Mouse (Mus musculus) kidney, adult 2 months (tissue): ENCODE data around the gene Zfp36l1. TPM values are rescaled to one million over a fixed set of nuclear protein-coding genes. Genes with fewer than 3 reads are reported as not detected.
A peak's percentile ranks its signal among the peaks of the same experiment; 100 is the strongest.

ENCODE experiments used
- DNase-seq: peaks from one replicate; pipeline ENCODE4 v3.0.0; 2021
- H3K27ac ChIP-seq: fragments of 200-500 bp; 2 replicates; pipeline ENCODE4 v1.5.1; 2012; ENCODE audit warnings: low read depth, low read length, control low read depth, inconsistent platforms; ENCODE audit not compliant: insufficient read depth
- H3K27me3 ChIP-seq: fragments of 200-500 bp; replicated peaks from 2 replicates; pipeline ENCODE4 v1.6.1; 2012; ENCODE audit warnings: mild to moderate bottlenecking, moderate library complexity, low read length, inconsistent platforms; ENCODE audit not compliant: control insufficient read depth, insufficient read depth
- H3K36me3 ChIP-seq: fragments of 200-500 bp; 2 replicates; pipeline ENCODE4 v1.6.1; 2012; ENCODE audit warnings: mild to moderate bottlenecking, moderate library complexity, low read length, inconsistent platforms; ENCODE audit not compliant: control insufficient read depth, insufficient read depth
- H3K4me1 ChIP-seq: fragments of 200-500 bp; 2 replicates; pipeline ENCODE4 v1.6.1; 2011; ENCODE audit warnings: low read length; ENCODE audit not compliant: control insufficient read depth, insufficient read depth
- H3K4me3 ChIP-seq: fragments of 200-500 bp; 2 replicates; pipeline ENCODE4 v1.5.1; 2011; ENCODE audit warnings: mild to moderate bottlenecking, low read depth, low read length, control low read depth; ENCODE audit not compliant: insufficient read depth
- CTCF ChIP-seq: fragments of 200-500 bp; conservative IDR thresholded peaks from 2 replicates; pipeline ENCODE4 v1.5.1; 2011; ENCODE audit warnings: low read depth, mild to moderate bottlenecking, control low read depth, low read length, moderate library complexity, mixed read lengths; ENCODE audit not compliant: insufficient read depth, insufficient read length
- POLR2A ChIP-seq: fragments of 200-500 bp; IDR thresholded peaks from one replicate; pipeline ENCODE4 v1.6.1; 2011; ENCODE audit warnings: low read depth, low read length, control low read depth
- WGBS: fragments of 180-500 bp; shearing (Covaris S2); methylation state at CpG from one replicate; pipeline ENCODE4 v1.1.7; 2018; 5-methylcytosine and 5-hydroxymethylcytosine counted together
- polyA plus RNA-seq: library from polyadenylated mRNA; depleted of rRNA; stranded (reverse); fragments of >200 nt; gene quantifications from 2 replicates; pipeline ENCODE4 v1.2.3, GENCODE M21; 2012

Zfp36l1 gene
- polyA plus RNA-seq, 1 experiment: 109 TPM

DNA sequence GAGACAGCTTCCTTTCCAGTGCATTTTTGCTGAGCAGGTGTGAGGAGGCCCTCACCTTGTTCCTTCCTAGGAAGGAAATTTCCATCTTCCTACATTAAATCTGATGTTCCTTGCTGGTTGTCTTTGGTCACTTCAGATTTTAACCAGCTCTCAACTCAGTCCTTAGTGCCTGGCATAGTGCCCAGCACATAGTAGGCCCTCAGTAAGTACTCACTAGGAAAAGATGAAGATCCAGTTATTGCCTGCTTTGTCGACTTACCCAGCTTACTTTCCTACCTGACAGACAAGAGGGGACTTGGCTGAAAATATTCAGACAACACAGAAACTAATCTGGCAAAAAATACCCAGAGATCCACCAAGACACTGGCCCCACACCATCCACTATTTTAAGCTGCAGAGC lies 8.6 kb upstream of the Zfp36l1 start:
- Histone ChIP-seq H3K4me1 (peaks cover 24% of the 10 kb centered on the region), H3K36me3 (no peaks in the 10 kb centered on the region), H3K4me3 (no peak overlapping the region), H3K27ac (no peak overlapping the region), H3K27me3 (no peaks in the 10 kb centered on the region)
- TF ChIP-seq POLR2A (no peak), CTCF (no peak)
- no peak for DNase-seq
- 79% methylated on average over 1 of the region's 1 CpGs for WGBS

DNA sequence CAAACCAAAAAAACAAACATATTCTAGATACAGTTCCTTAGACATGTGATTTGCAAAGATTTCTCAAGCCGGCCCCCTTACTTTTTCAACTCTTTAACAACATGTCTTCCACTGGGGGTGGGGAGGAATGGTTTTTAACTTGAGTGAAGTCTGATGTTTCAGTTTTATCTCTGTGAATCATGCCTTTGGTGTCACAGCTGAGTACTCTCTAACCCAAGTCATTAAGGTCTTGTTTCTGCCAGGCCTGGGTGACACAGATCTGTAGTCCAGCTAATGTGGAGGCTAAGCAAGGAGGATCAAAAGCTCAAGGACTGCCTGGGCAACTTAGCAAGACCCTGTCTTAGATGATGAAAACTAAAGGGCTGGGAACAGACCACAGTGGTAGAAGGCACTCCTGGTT lies 5.8 kb upstream of the Zfp36l1 start:
- peaks cover 9% of the 10 kb centered on the region; the same call in 1 of the 2 replicates for H3K4me1 ChIP-seq
- H3K27ac ChIP-seq: no peak overlapping the region
- no peaks in the 10 kb centered on the region for H3K27me3 ChIP-seq
- WGBS: 62% methylated on average over 1 of the region's 1 CpGs
- peak; percentile 47 for DNase-seq
- no peaks in the 10 kb centered on the region for H3K36me3 ChIP-seq
- H3K4me3 ChIP-seq: no peak overlapping the region
- TF ChIP-seq POLR2A (no peak), CTCF (no peak)

DNA sequence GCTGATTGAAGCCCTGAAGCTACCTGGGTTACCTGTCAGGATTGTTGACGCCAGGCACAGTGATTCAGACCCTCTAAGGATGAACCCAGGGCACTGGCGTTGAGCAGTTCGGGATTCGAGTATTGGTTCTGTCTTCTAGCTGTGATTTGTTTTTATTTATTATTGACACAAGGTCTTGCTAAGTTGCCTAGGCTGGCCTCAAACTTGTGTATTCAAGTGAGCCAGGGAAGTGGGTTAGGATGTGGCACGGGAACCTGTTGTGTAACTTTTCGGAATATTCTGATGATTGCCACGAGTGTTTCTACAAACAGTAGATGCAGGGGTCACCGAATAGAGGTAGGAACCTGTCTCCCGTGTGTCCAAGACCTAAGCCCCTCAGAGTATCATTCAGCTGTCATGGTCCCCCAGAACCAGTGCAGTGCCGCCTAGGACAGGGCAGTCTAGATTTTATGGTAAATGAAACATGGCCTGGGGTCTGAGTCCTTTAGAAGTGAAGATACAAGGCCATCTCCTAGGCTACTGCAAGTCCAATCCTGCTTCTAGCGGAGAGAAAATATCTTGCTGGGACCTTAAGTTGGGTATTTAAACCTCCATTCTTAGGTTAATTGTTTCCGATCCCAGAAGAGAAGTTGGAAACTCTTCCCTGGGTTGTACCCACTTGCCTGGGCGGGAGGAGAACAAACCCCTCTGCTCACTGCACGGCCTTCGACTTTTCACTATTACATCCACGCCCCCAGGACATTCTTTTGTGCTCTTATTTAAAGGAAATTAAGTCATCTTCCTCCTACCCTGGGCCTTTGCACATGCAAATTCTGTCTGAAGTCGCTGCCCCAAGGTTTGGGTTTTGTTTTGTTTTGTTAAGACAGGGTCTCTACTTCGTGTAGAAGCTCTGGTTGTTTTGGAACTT lies 3.6 kb upstream of the Zfp36l1 start:
- no peak for DNase-seq
- H3K4me1 ChIP-seq: peaks cover 5% of the 10 kb centered on the region; the same call in 1 of the 2 replicates
- H3K36me3 ChIP-seq: no peaks in the 10 kb centered on the region
- H3K4me3 ChIP-seq: peak overlapping the region; percentile 96
- 34% methylated on average over 18 of the region's 18 CpGs for WGBS
- H3K27ac ChIP-seq: peak overlapping the region; percentile 99
- H3K27me3 ChIP-seq: no peaks in the 10 kb centered on the region
- TF ChIP-seq CTCF: no peak
- TF ChIP-seq POLR2A: no peak

DNA sequence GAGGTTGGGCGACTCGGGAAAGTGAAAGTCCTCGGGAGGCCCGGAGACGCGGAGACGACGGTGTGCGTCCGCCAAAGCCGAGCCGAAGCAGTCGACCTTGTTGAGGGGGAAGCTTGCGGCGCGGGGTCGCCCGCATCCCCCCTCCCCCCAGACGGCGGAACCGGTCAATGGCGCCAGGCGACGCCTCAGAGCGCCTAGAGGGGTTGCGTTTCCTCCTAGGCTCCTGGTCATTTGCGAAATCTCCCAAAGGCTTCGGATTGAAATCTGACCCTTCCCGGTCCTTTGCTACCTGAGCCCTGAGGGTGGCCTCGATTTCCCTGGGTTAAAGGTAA lies 3.0 kb upstream of the Zfp36l1 start:
- Histone ChIP-seq H3K4me1 (peaks cover 5% of the 10 kb centered on the region; the same call in 1 of the 2 replicates), H3K4me3 (peak overlapping the region; percentile 96), H3K36me3 (no peaks in the 10 kb centered on the region), H3K27me3 (no peaks in the 10 kb centered on the region), H3K27ac (peak overlapping the region; percentile 99)
- WGBS: under 1% methylated on average over 30 of the region's 30 CpGs
- TF ChIP-seq CTCF (no peak), POLR2A (peak; percentile 35)
- no peak for DNase-seq

DNA sequence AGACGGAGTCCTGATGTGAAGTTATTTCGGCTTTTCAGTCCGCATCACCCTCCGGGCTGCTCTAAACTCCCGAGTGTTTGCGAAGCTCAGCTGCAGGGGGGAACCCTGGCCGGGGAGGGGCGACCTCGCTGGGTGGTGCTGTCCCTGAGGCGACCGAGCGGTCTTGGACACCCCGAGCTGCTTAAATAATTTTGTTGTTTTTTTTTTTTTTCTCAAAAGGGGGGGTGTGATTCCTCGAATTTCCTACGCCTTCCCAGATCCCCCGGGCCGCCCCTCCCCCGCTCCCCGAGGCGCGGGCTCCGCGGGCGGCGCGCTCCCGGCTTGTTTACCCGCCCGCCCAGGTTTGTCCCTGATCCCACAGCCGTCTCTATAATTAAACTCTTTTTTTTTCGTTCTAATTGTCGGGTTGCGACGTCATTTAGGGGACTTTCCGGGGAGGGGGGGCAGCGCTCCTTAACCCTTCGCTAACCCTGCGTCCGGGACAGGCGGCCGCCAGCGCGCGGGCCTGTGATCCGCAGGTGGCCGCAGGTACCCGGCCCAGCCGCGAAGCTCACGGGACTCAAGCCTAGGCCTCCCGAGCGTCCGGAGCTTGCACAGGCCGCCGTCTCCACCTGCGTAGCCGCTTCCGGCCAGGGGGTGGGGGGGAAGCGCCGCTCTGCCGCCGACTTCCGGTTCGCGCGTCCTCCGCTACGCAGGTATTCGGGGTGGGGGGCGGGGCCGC lies 2.5 kb upstream of the Zfp36l1 start:
- Histone ChIP-seq H3K4me3 (peak overlapping the region; percentile 96), H3K27ac (peak overlapping the region; percentile 99), H3K27me3 (no peaks in the 10 kb centered on the region), H3K36me3 (peaks cover 2% of the 10 kb centered on the region), H3K4me1 (peaks cover 6% of the 10 kb centered on the region; the same call in 1 of the 2 replicates)
- TF ChIP-seq POLR2A (no peak), CTCF (no peak)
- WGBS: under 1% methylated on average over 71 of the region's 71 CpGs
- DNase-seq: peak; percentile 92

DNA sequence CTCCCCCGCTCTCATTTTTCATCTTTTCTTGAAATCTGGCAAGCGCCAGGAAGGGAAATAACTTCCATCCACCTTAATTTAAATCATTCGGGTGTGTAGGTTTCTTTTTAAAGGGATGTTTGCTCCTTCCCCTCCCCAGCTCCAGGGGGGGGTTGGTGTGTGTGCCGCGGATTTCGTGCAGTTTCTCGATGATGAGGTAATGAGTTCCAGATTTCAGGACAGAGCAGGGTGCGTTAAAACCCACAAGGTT lies 2.0 kb upstream of the Zfp36l1 start:
- Histone ChIP-seq H3K27ac (peak overlapping the region; percentile 99), H3K27me3 (no peaks in the 10 kb centered on the region), H3K4me3 (peak overlapping the region; percentile 96), H3K4me1 (peaks cover 8% of the 10 kb centered on the region; the same call in 1 of the 2 replicates), H3K36me3 (peaks cover 7% of the 10 kb centered on the region)
- WGBS: under 1% methylated on average over 8 of the region's 8 CpGs
- no peak for TF ChIP-seq CTCF
- no peak for TF ChIP-seq POLR2A
- no peak for DNase-seq

DNA sequence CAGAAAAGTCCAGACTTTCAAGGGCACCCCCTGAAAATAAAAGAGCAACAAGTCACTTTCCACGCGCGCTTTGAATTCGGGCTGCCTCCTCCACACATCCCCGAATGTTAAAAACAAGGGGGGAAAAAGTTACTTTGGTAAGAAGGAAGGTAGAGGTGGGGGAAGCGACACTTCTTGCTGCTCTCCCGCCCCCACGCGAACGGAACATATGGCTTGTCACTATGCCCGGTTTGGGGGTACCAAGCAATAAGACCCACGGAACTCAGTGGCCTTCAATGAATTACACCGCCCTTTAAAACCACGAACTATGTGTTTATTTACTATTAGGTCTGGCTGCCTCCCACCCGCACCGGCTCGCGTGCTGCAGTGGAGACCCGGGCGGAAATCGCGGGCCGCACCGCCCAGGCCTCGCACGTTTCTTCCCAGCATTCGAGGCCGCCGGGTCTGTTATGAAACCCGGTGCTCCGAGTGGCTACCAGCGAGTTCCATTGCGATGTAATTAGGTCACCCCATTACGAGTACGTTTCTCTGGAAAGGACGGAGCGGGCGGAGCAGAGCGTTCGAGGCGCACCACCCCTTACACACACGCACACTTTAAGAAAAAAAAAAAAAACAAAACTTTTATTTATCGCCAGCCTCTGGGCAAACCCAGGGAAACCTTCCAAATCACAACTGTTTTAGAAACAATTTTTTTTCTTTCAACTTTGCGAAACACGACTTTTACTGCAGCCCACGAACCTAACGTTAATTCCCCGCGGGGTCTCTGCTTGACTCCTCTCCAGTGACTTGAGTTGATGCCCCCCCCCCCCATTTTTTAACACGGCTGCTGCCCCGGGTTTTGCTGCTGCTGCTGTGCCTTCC lies 1.4 kb upstream of the Zfp36l1 start:
- Histone ChIP-seq H3K4me1 (peaks cover 7% of the 10 kb centered on the region; the same call in 1 of the 2 replicates), H3K4me3 (peak overlapping the region; percentile 98), H3K27ac (peak overlapping the region; percentile 99), H3K27me3 (no peaks in the 10 kb centered on the region), H3K36me3 (peaks cover 10% of the 10 kb centered on the region)
- TF ChIP-seq CTCF: no peak
- TF ChIP-seq POLR2A: peak; percentile 38
- WGBS: under 1% methylated on average over 51 of the region's 51 CpGs
- DNase-seq: peak; percentile 94
